Mouse (Mus musculus): ENCODE data around the gene Borcs8.

GRCm38 (mm10) chr8:70166504-70167110, 27.3 kb downstream of the Borcs8 start:
- TF ChIP-seq POLR2A (IDR thresholded peaks at IDR 0.05; ENCODE audit: insufficient read depth, low read depth, low read length), result no peak
- no peak for TF ChIP-seq EP300 (IDR thresholded peaks at IDR 0.05; ENCODE audit: insufficient read depth, low read depth, low read length)
- TF ChIP-seq CTCF (IDR thresholded peaks at IDR 0.05), result peak; percentile 96
